Mouse (Mus musculus) heart, adult 11 months (tissue): ENCODE measurements around the gene Cd163l1.
A peak's percentile ranks its signal among the peaks of the same experiment; 100 is the strongest.

Source experiments
- DNase-seq: peaks from one replicate; pipeline ENCODE4 v3.0.0; 2022

Cd163l1 gene

GRCm38 (mm10) chr7:140224209-140224608, 6.1 kb downstream of the Cd163l1 start:
- peak; percentile 69 for DNase-seq

- DNase-seq = peak; percentile 85
Observed at GRCm38 (mm10) chr7:140228476-140228875, 10.4 kb downstream of the Cd163l1 start.

- DNase-seq = no peak
Observed at GRCm38 (mm10) chr7:140231026-140231425, 13.0 kb downstream of the Cd163l1 start.

- DNase-seq = no peak
Observed at GRCm38 (mm10) chr7:140233696-140234095, 15.6 kb downstream of the Cd163l1 start.

- DNase-seq = no peak
Observed at GRCm38 (mm10) chr7:140247216-140247615, 29.1 kb downstream of the Cd163l1 start, which contains the start of gene 5830411N06Rik. TSS of gene 5830411N06Rik (plus strand) at chr7:140247284.

- peak; percentile 67 for DNase-seq
Observed at GRCm38 (mm10) chr7:140253780-140254299, 35.8 kb downstream of the Cd163l1 start.
